Mouse (Mus musculus) heart, postnatal 36 days (tissue): ENCODE data around the gene Scnn1a. TPM values are rescaled to one million over a fixed set of nuclear protein-coding genes. Genes with fewer than 3 reads are reported as not detected.
"Not testable (repeated sequence)": the region's sequence is repeated elsewhere in the genome, so short reads cannot be mapped to it uniquely, and the experiment has no call there.

Experiments
- DNase-seq, 2 experiments: peaks; one replicate each; pipeline ENCODE4 v3.0.0; 2021 to 2022
- intact Hi-C: fragments of 180-260 bp; cut with DNase I; formaldehyde crosslinking; loops from one replicate; pipeline ENCODE4 v1.15.1; 2025
- total RNA-seq, 2 experiments: library from RNA; stranded (reverse); gene quantifications; 2 replicates each; pipeline ENCODE4 v1.2.3; 2021

Scnn1a gene
- 1 to 10 TPM in 1 of 2 experiments, under 1 TPM in 1; 0.46 to 1.1 TPM for total RNA-seq

GRCm38 (mm10) chr6:125320323-125320722 lies at the start of gene Scnn1a:
Gene Scnn1a (plus strand): TSS chr6:125320659.
- intact Hi-C loops = no loop called here
- no peak for DNase-seq

GRCm38 (mm10) chr6:125271455-125272227 lies 48.8 kb upstream of the Scnn1a start:
- DNase-seq = peak; percentile 90 to 91

GRCm38 (mm10) chr6:125272228-125272785 lies 48.2 kb upstream of the Scnn1a start:
- no peak for DNase-seq
- intact Hi-C loops = loop anchor here (5.0 kb wide), 3 partner anchors 110 to 330 kb away; partner anchors contain the start of gene Iffo1

More at GRCm38 (mm10) chr6:125271455-125272227, 48.8 kb upstream of the Scnn1a start:
- intact Hi-C loops = loop anchor here (1.0 to 5.0 kb wide), 5 partner anchors 52 to 331 kb away; partner anchors contain the start of gene Iffo1

- DNase-seq = peak; percentile 35 to 49
- intact Hi-C loops = loop anchor here (1.0 to 5.0 kb wide), 5 partner anchors 52 to 327 kb away; partner anchors contain the start of gene Iffo1
These were observed 45.5 kb upstream of the Scnn1a start for GRCm38 (mm10) chr6:125274841-125275563.

DNA sequence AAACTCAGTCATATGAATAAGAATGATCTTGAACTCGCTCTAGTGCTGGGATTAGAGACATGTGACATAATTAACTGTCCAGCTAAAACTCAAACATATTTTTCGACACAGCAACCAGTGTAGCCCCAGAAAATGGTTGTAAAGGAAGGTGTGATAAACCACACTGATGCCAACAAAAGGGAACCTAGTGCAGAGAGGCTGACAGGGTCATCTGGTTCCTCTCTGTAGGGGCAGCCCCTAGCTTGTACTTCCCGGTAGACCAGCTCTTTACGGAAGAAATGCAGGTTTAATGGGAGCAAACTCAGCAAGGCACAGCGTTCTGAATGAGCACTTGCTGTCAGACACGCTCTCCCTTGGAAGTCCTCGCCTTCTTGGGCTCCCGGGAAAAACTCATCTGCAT lies 40.7 kb upstream of the Scnn1a start:
- no peak for DNase-seq
- intact Hi-C loops = loop anchor here (5.0 kb wide), 1 partner anchor 48 kb away; no protein-coding TSS in a partner anchor

- not testable (repeated sequence) for DNase-seq
These were observed 37.7 kb upstream of the Scnn1a start for GRCm38 (mm10) chr6:125282721-125283120.

DNA sequence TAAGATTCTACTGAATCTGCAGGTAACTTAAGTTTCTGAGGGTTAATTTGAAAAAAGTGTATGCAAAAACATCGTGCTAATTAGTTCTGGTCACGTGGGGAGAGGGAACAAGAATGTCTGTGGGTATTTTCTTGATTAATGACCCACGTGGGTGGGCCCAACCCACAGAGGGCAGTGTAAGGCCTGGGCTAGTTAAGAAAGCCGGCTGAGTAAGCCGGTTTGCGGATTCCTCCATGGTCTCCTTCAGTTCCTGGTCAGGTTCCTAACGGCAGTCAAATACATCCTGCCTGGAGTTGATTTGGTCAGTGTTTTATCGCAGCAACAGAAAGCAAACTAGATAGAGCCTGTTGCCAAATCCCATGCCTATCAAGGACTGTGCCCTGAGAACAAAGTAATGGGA lies 36.2 kb upstream of the Scnn1a start:
- no peak for DNase-seq

More at GRCm38 (mm10) chr6:125282721-125283120, 37.7 kb upstream of the Scnn1a start:
- intact Hi-C loops = not testable (repeated sequence)

DNA sequence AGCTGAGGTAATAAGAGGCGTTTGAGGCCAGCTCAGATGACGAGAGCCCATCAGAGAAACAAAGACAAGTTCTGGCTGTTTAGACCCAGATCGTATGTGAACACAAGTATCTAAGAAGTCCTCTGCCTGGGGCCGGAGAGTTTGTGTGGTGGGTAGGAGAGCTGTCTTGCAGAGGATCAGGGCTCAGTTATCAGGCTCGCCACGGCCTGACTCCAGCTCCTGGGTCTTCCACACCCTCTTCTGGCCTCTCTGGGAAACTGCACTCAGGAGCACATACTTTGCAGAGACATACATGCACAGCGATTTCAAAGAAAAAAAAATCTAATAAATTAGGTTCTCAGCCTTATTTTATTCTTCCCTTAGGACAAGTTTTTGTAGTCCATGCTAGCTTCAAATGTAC lies 35.7 kb upstream of the Scnn1a start:
- DNase-seq = no peak
- intact Hi-C loops = no loop called here

More for the DNA sequence above, 36.2 kb upstream of the Scnn1a start:
- intact Hi-C loops = no loop called here

GRCm38 (mm10) chr6:125285890-125286289 lies 34.6 kb upstream of the Scnn1a start, which contains the start of gene Tuba3a:
Gene Tuba3a (minus strand): TSS chr6:125286042.
- intact Hi-C loops = no loop called here
- no peak for DNase-seq

GRCm38 (mm10) chr6:125286944-125287343 lies 33.5 kb upstream of the Scnn1a start:
- intact Hi-C loops = no loop called here

DNA sequence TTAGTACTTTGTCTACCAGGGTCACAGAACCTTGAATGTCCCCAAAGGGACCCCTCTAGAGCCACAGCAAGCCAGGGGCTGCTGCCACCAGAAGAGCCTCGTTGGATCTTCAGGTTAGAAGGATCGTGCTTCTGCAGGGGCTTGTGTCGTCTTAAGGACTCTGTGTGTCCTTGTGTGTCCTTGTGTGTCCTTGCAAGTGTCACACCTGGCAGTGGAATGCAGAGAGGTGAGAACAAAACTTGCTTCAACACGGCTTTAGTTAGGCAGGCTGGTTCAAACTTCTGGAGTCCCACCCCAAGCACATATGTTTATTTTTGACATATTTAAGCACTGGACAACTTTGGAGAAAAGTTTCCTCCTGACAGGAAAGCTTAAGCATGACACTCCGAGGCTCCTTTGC lies 31.7 kb upstream of the Scnn1a start:
- no peak for DNase-seq
- intact Hi-C loops = no loop called here

More at GRCm38 (mm10) chr6:125286944-125287343, 33.5 kb upstream of the Scnn1a start:
- DNase-seq = no peak

GRCm38 (mm10) chr6:125291329-125291728 lies 29.1 kb upstream of the Scnn1a start:
- DNase-seq = no peak
- intact Hi-C loops = no loop called here

DNA sequence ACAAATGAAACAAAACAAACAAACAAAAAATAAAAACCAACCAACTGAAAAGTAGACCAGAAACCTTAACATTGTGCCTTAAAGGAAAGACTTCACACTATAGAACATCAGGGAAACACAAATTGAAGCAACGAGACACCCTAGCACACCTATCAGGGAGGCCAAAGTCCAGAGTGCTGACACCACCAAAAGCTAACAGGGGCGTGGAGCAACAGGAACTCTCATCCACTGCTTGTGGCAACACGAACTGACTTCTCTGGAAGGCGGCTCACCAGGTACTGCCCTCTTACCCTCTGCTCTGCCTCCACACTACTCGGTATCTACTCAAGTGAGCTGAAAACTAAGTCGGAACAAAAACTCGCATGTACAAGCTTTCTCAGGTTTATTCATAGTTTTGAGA lies 28.2 kb upstream of the Scnn1a start:
- intact Hi-C loops = no loop called here
- no peak for DNase-seq

- DNase-seq = no peak
- intact Hi-C loops = no loop called here
These were observed 26.4 kb upstream of the Scnn1a start for GRCm38 (mm10) chr6:125294049-125294448.

- intact Hi-C loops = no loop called here
- no peak for DNase-seq
These were observed 23.2 kb upstream of the Scnn1a start for GRCm38 (mm10) chr6:125297149-125297820.

- DNase-seq = no peak
- intact Hi-C loops = no loop called here
These were observed 19.5 kb upstream of the Scnn1a start for GRCm38 (mm10) chr6:125300982-125301381.

GRCm38 (mm10) chr6:125302231-125302982 lies 18.1 kb upstream of the Scnn1a start:
- intact Hi-C loops = no loop called here
- no peak for DNase-seq

- no peak for DNase-seq
- intact Hi-C loops = no loop called here
These were observed 17.2 kb upstream of the Scnn1a start for GRCm38 (mm10) chr6:125303242-125303641.

GRCm38 (mm10) chr6:125304408-125304807 lies 16.1 kb upstream of the Scnn1a start:
- DNase-seq, intact Hi-C loops: not testable (repeated sequence)

DNA sequence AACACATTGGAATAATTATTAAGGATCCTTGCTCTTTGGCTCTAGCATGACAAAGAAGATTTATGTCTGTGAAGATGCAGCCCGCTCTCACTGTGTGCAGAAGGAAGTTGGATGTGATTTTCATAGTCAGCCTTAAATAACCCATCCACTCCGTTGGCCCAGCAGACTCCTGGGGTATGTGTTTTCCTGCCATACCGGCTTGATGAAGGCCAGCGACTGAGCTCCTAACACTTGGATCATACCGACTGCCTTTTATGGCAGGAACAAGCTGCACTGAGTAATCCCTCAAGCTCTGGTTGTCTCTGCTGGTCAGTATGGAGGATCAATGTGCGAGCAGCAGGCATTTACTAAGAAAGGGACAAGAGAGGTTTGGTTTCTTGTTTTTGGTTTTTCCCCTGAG lies 15.0 kb upstream of the Scnn1a start:
- DNase-seq = no peak

More for the DNA sequence above, 15.0 kb upstream of the Scnn1a start:
- intact Hi-C loops = no loop called here
